Mouse (Mus musculus): ENCODE measurements at regions not wholly inside any gene's neighbourhood (a gene's known extent, or its start where the extent isn't known, plus 50 kb on each side); places are given as distances from the start of the nearest gene placed in this dataset.

GRCm38 (mm10) chr11:39998612-39999011, 696.4 kb downstream of the Mat2b start:
- TF ChIP-seq CTCF (IDR thresholded peaks at IDR 0.05; ENCODE audit: low read depth) (no peak), EP300 (IDR thresholded peaks at IDR 0.05; ENCODE audit: low read depth) (no peak)

Data from liver, postnatal 0 days (tissue).